Mouse (Mus musculus) regulatory T cell (primary cell): ENCODE data around the gene Tardbp.

Experiments
- in situ Hi-C: fragments of 300-600 bp; cut with MboI, MseI; formaldehyde crosslinking; loops from one replicate; pipeline ENCODE4 v1.15.1; 2025; ENCODE audit warnings: high pct_unique_total_duplicates

The Tardbp gene

GRCm38 (mm10) chr4:148602357-148603120, 24.3 kb downstream of the Tardbp start, which contains the start of gene Masp2:
Masp2 (plus strand) TSS chr4:148602554.
- in situ Hi-C loops, result no loop called here

- in situ Hi-C loops, result no loop called here
These were observed 24.9 kb downstream of the Tardbp start for GRCm38 (mm10) chr4:148601871-148602270.

- in situ Hi-C loops, result no loop called here
These were observed 26.5 kb downstream of the Tardbp start for GRCm38 (mm10) chr4:148600316-148600715.

- in situ Hi-C loops, result no loop called here
These were observed 28.0 kb downstream of the Tardbp start for GRCm38 (mm10) chr4:148598826-148599225.

- in situ Hi-C loops, result no loop called here
These were observed 30.1 kb downstream of the Tardbp start for GRCm38 (mm10) chr4:148596731-148597130.

- in situ Hi-C loops, result no loop called here
These were observed 30.9 kb downstream of the Tardbp start for GRCm38 (mm10) chr4:148595916-148596315.

GRCm38 (mm10) chr4:148593996-148594395, 32.8 kb downstream of the Tardbp start:
- in situ Hi-C loops, result no loop called here

GRCm38 (mm10) chr4:148591637-148592380, 35.0 kb downstream of the Tardbp start:
- in situ Hi-C loops, result no loop called here

GRCm38 (mm10) chr4:148591171-148591630, 35.6 kb downstream of the Tardbp start, which contains the start of gene Srm:
Srm (plus strand) TSS chr4:148591503.
- in situ Hi-C loops, result no loop called here

GRCm38 (mm10) chr4:148590421-148591170, 36.2 kb downstream of the Tardbp start:
- in situ Hi-C loops, result no loop called here

GRCm38 (mm10) chr4:148589565-148589964, 37.3 kb downstream of the Tardbp start:
- in situ Hi-C loops, result no loop called here

GRCm38 (mm10) chr4:148588793-148589192, 38.0 kb downstream of the Tardbp start:
- in situ Hi-C loops, result no loop called here

- in situ Hi-C loops, result no loop called here
These were observed 40.2 kb downstream of the Tardbp start for GRCm38 (mm10) chr4:148586648-148587047.

GRCm38 (mm10) chr4:148583257-148583656, 43.6 kb downstream of the Tardbp start:
- in situ Hi-C loops, result no loop called here

GRCm38 (mm10) chr4:148581422-148581821, 45.4 kb downstream of the Tardbp start:
- in situ Hi-C loops, result no loop called here

- in situ Hi-C loops, result no loop called here
These were observed 46.1 kb downstream of the Tardbp start for GRCm38 (mm10) chr4:148580765-148581164.

- in situ Hi-C loops, result no loop called here
These were observed 53.6 kb downstream of the Tardbp start for GRCm38 (mm10) chr4:148573222-148573621.

GRCm38 (mm10) chr4:148570693-148571295, 56.0 kb downstream of the Tardbp start:
- in situ Hi-C loops, result no loop called here

- in situ Hi-C loops, result no loop called here
These were observed 56.7 kb downstream of the Tardbp start for GRCm38 (mm10) chr4:148570138-148570537.

GRCm38 (mm10) chr4:148563595-148563994, 63.2 kb downstream of the Tardbp start:
- in situ Hi-C loops, result no loop called here

- in situ Hi-C loops, result no loop called here
These were observed 64.1 kb downstream of the Tardbp start for GRCm38 (mm10) chr4:148562676-148563075.
